Mouse (Mus musculus) cerebellum, adult 8-10 months (tissue): ENCODE results near the gene Ifi204.
"Not testable (repeated sequence)": the region's sequence is repeated elsewhere in the genome, so short reads cannot be mapped to it uniquely, and the experiment has no call there.

Experiments used
- DNase-seq: peaks from one replicate; pipeline ENCODE4 v3.0.0; 2022

Ifi204 gene

DNA sequence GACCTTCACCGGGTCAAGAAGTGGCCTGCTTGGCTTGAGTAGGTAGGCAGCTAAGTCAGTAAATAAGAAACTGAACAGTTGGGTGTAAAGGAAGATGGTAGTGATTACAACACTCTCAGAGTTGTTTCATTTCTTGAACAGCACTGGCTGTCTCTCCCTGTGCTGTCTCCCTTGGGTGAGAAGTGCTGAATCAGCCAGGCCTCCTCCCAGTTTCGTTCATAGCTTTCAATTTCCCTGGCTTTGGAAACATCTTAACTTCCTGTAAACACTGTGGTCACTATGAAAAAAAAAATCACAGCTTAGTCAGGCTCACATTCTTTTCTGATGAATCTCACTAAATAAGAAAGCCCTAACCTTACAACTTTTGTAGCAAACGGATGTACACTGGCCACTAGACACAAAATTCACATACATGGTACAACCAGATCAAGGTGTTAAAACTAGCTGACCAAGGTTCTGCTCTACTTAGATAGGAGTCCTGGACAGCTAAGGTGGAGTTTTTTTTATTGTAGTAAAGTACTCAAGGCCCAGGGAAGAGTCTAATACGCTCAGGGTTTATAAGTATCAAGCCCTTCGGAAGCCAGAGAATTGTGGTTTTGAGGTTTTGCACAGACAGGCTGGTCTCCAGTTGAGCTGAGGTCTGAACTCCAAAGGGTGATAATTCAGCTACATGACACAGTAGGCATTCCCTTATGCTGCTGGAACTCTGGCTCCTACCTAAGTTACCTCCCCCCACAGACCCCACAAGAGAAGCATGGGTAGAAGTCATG is at the start of gene Ifi204:
Gene Ifi204 (minus strand): TSS at position 96 of the 770 bp plus-strand sequence.
- not testable (repeated sequence) for DNase-seq

DNA sequence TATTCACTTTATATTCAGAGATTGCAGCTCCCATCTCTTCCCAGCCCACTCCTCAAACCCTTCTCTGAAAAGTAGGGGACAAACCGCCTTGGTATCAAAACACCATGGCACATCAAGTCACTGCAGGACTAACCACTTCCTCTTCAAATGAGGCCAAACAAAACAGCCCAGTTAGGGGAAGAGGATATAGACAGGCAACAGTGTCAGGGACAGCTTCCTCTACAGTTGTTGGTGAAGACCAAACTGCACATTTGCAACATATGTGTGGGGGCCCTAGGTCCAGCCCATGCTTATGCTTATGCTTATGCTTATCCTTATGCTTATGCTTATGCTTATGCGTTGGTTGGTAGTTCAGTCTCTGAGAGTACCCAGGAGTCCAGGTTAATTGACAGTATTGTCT is 42.6 kb upstream of the Ifi204 start:
- DNase-seq = not testable (repeated sequence)

DNA sequence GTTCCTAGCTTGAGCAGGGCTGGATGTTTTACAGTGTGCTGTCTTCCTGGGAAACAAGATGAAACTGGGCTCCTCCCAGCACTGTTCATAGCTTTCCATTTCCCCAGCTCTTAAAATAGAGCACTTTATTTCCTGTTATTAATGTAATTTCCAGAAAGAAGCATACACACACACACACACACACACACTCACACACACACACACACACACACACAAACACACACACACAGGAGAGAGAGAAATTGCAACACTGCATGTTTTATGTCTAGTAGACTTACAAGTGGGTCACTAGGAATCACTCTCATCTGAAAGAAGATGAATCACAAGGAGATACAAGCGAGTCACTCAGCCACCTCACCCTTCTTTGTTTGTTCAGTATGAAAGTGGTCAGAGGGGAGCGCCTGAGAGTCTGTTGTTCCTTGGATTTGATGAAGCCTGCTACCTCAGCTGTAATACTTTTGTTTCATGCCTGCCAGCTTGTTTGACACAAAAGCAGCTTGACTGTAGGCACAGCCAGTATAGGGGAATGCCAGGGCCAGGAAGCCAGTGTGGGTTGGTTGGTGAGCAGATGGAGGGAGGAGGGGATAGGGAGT is 36.0 kb upstream of the Ifi204 start:
- DNase-seq = not testable (repeated sequence)

DNA sequence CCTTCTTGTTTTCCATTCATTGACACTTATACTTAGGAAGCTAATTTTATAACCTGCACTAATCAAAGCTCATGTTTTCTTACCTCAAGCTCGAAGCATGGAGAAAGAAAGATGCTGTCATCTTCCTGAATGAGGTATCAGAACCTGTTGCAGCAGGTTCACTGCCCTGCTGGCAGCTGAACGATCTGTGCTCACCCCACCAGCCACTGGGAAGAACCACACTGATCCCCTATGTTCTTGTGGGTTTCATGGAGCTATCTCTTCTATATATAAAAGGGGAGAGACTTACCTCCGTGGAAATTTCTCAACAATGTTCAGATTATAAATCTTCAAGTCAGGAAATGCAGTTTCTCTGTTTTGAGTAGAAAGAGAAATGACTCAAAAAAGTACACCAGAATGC is 35.5 kb upstream of the Ifi204 start:
- not testable (repeated sequence) for DNase-seq

DNA sequence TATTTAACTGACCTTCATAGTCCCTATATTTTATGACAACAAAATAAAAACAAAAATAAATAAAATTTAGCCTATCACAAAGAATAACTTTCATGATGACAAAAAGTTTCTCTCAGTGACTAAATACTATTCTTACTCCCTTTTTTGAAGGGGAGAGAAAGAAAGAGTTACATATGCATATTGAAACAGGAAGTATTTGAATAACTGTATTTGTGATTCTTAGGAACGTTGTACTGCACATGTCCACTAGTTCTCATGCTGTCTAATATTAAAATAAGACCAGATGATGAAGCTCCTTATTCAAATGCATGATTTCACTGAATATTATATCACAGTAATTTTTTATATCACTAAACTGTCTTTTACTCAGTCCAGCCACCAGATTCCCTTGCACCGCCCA is 35.0 kb upstream of the Ifi204 start:
- not testable (repeated sequence) for DNase-seq

DNA sequence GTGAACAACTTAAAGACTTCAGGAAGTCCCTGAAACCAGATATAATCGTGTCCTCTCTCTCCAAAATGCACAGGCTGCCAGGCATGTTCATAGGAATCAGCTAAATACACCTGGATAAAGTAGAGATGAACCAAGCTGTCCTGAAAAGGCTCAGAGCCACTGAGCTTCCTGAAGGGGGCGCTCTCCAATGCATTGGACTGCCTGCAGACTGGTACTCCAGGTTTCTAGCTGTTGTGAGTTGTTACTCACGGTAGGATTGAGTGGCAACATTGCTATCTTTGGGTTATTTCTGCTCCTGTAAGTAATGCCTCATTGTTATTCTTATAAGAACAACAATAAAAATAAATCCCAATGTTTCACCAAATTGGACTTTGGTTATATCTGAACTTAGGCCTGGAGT is 6.7 kb upstream of the Ifi204 start:
- not testable (repeated sequence) for DNase-seq

DNA sequence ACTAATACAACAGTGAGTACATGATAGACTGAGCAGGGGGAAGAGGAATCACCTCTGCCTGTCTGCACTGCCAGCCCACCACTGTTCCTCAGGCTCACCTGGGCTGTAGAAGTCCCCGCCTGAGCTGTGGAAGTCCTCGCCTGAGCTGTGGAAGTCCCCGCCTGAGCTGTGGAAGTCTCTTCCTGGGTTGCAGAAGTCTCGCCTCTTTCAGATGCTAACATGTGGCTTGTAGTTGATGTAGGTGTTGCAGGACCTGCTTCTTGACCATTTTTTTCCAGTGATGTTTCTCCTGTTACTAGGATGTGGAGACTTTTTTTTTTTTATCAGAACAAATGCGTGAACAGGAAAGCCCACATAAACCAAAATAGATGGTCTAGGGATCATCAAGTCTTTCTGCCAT is 6.7 kb downstream of the Ifi204 start:
- DNase-seq = not testable (repeated sequence)

DNA sequence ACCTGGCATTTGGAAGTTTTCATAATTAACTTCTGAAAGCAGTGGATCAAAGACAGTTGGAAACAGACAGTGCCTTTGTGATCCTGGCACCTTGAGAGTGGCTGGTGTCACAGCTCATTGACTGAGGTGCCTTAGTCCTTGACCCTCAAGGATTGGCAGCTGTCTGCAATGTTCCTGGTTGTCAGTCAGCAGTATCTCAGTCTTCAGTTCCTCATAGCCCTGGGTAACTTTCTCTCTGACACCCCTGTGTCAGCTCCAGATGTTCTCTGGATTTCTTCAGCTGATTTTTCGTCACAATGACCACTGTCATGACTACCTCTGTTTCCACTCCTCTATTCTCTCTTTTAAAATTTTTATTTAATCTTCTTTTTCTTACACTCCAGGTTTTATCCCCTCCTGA is 24.5 kb downstream of the Ifi204 start:
- DNase-seq = no peak

DNA sequence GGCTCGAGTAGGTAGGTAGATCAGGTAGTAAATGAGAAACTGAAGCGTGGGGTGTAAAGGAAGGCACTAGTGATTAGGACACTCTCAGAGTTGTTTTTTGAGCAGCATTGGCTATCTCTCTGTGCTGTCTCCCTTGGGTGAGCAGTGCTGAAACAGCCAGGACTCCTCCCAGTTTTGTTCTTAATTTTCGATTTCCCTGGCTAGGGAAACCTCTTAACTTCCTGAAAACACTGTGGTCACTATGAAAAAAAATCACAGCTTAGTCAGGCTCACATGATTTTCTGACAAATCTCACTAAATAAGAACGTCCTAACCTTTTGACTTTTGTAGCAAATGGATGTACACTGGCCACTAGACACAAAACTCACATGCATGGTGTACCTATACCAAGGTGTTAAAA is 25.1 kb downstream of the Ifi204 start, which contains the start of gene Ifi207:
Gene Ifi207 (minus strand): TSS at position 92 of the 400 bp plus-strand sequence.
- no peak for DNase-seq

DNA sequence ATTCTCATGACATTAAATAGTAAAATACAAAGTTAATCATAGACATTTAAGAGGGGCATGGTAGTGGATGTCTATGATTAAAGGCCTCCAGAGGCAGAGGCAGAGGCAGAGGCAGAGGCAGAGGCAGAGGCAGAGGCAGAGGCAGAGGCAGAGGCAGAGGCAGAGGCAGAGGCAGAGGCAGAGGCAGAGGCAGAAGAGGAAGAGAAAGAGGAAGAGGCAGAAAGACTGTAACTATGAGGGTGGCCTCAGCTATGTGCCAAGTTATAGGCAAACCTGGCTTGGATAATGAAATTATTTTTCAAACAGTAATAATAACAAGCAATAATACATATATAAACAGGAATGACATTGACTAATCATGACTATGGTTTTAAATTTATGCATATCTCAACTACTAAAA is 26.2 kb downstream of the Ifi204 start:
- DNase-seq = no peak

DNA sequence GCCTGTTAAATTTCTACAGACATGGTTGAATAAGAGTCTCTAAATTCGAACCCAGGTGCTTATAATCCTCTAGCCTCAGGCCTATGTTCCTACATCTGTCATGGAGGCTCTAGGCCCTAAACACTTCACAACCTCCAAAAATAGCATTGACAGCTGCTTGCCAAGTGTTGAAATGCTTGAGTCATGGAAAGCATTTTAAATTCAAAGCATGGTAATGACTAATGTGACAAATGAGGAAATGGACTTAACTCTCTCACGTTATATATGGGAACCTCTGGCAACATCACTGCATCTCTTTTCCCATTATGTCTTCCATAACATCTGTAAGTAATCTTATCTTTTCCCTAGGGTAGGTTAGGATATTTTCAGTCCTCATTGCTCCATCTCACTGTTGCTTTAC is 29.8 kb downstream of the Ifi204 start:
- no peak for DNase-seq

DNA sequence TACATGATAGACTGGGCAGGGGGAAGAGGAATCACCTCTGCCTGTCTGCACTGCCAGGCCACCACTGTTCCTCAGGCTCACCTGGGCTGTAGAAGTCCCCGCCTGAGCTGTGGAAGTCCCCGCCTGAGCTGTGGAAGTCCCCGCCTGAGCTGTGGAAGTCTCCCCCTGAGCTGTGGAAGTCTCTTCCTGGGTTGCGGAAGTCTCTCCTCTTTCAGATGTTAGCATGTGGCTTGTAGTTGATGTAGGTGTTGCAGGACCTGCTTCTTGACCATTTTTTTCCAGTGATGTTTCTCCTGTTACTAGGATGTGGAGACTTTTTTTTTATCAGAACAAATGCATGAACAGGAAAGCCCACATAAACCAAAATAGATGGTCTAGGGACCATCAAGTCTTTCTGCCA is 31.7 kb downstream of the Ifi204 start:
- not testable (repeated sequence) for DNase-seq

DNA sequence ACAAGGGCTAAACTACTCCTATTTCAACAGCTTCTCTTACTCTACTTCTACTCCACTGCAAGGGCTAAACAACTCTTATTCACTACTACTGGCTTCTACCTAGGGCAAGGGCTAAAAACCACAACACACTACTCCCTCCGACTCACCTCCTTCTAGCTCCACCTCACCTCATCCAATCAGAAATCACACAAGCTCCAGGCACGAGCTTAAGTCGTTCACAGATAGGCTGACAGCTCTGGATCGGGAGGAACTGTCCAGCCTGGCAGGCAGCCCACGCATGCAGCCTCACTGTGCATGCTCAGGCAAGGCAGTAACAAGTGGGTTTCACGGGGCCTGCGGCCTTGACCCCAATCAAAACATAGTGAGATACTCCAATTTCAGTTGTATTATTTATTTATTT is 33.5 kb downstream of the Ifi204 start:
- DNase-seq = no peak
